In genomic region chr5:76857103-76858015, GRCm38 (mm10) we compare ENCODE assay signal across 8 mouse cellular contexts. TPM values are rescaled to one million over a fixed set of nuclear protein-coding genes. Genes with fewer than 3 reads are reported as not detected.
A peak's percentile ranks its signal among the peaks of the same experiment; 100 is the strongest.
DNase-seq lines count a peak whose midpoint lies in the region; ATAC-seq and TF ChIP-seq lines count a peak whose summit lies in the region.

No protein-coding gene starts in this region.

- H3K27ac ChIP-seq in testis, adult 2 months (ENCODE audit: control insufficient read depth, insufficient read depth, low read depth, low read length): no peak overlapping the region
- H3K27ac ChIP-seq in limb, embryonic 15.5 days: no peak overlapping the region
- H3K27ac ChIP-seq in stomach, postnatal 0 days (replicated peaks): no peak overlapping the region

- no peak overlapping the region for H3K9ac ChIP-seq in limb, embryonic 15.5 days
- H3K9ac ChIP-seq in stomach, postnatal 0 days (ENCODE audit: low read length): peak overlapping the region; percentile 23; the same call in 1 of the 2 replicates

- H3K9me3 ChIP-seq in limb, embryonic 15.5 days: no peaks in the 10 kb centered on the region
- no peaks in the 10 kb centered on the region for H3K9me3 ChIP-seq in stomach, postnatal 0 days (ENCODE audit: control insufficient read depth, low read length)

- H3K36me3 ChIP-seq in testis, adult 2 months (ENCODE audit: control insufficient read depth, insufficient read depth, low read length): no peaks in the 10 kb centered on the region
- peaks cover 11% of the 10 kb centered on the region; the same call in 1 of the 2 replicates for H3K36me3 ChIP-seq in limb, embryonic 15.5 days
- H3K36me3 ChIP-seq in stomach, postnatal 0 days (ENCODE audit: control insufficient read depth, insufficient read depth, low read length): no peaks in the 10 kb centered on the region

- H3K27me3 ChIP-seq in testis, adult 2 months (ENCODE audit: control insufficient read depth, insufficient read depth, low read length): no peaks in the 10 kb centered on the region; the same call in 1 of the 2 replicates
- H3K27me3 ChIP-seq in limb, embryonic 15.5 days: peaks cover 43% of the 10 kb centered on the region
- H3K27me3 ChIP-seq in stomach, postnatal 0 days (ENCODE audit: control insufficient read depth, insufficient read depth, low read length): peaks cover 3% of the 10 kb centered on the region; the same call in 1 of the 2 replicates

- TF ChIP-seq CTCF in testis, adult 2 months (IDR thresholded peaks at IDR 0.05; ENCODE audit: control insufficient read depth, insufficient read depth, insufficient replicate concordance, low read depth, low read length): no peak
- TF ChIP-seq CTCF in stomach, postnatal 0 days (IDR thresholded peaks at IDR 0.05; ENCODE audit: low read depth): no peak

- ATAC-seq in limb, embryonic 15.5 days (ENCODE audit: insufficient number of reproducible peaks, low FRiP score, low TSS enrichment, low read depth): no peak
- no peak for ATAC-seq in stomach, postnatal 0 days (ENCODE audit: low FRiP score, low TSS enrichment)

- H3K4me3 ChIP-seq in testis, adult 2 months (ENCODE audit: control insufficient read depth, low read depth, low read length): peak overlapping the region; percentile 63
- H3K4me3 ChIP-seq in limb, embryonic 15.5 days: peak overlapping the region; percentile 35
- peak overlapping the region; percentile 40 for H3K4me3 ChIP-seq in stomach, postnatal 0 days (ENCODE audit: low read depth, low read length)

- TF ChIP-seq POLR2A in testis, adult 2 months (IDR thresholded peaks at IDR 0.05; ENCODE audit: control insufficient read depth, low read depth, low read length): no peak

- peak; percentile 34 for DNase-seq in adrenal gland, adult 2 months
- no peak for DNase-seq in adrenal gland, postnatal 10 days
- DNase-seq in testis, postnatal 14 days (ENCODE audit: low spot score): no peak
- DNase-seq in stomach, postnatal 0 days (ENCODE audit: low spot score): no peak
- DNase-seq in layer of hippocampus, adult 18-20 months (ENCODE audit: low spot score in 2 of 2): no peak
- DNase-seq in adrenal gland, postnatal 25 days: no peak

- no peak for TF ChIP-seq EP300 in stomach, postnatal 0 days (optimal IDR thresholded peaks at IDR 0.05)

- H3K4me1 ChIP-seq in testis, adult 2 months (ENCODE audit: control insufficient read depth, insufficient read depth, low read length): peaks cover 37% of the 10 kb centered on the region
- H3K4me1 ChIP-seq in limb, embryonic 15.5 days: peaks cover 20% of the 10 kb centered on the region
- no peaks in the 10 kb centered on the region for H3K4me1 ChIP-seq in stomach, postnatal 0 days (replicated peaks; ENCODE audit: control insufficient read depth, insufficient read depth)

- WGBS in limb, embryonic 15.5 days: 31% methylated on average over 62 of the region's 62 CpGs
- WGBS in stomach, postnatal 0 days: 33% methylated on average over 62 of the region's 62 CpGs

- peak overlapping the region; percentile 63 for H3K4me2 ChIP-seq in limb, embryonic 15.5 days
- H3K4me2 ChIP-seq in stomach, postnatal 0 days (replicated peaks; ENCODE audit: low read depth): peak overlapping the region; percentile 62

RNA-seq across cellular contexts. Expression of gene Aasdh, which starts 48.0 kb away (rescaled TPM):
- total RNA-seq in adrenal gland, adult 2 months (2021): 10 to 100 TPM; 15.4 to 16.2 TPM
- polyA plus RNA-seq in adrenal gland, adult 2 months (2012; rRNA removed): 4.6 and 6.1 TPM in 2 replicates
- 10 to 100 TPM; 17.4 to 25.7 TPM for total RNA-seq in adrenal gland, postnatal 10 days (2021)
- 12.5 and 15.8 TPM in 2 replicates for polyA plus RNA-seq in testis, adult 2 months (2012; rRNA removed)
- polyA plus RNA-seq in limb, embryonic 15.5 days (2015; fragmentation: Nextera tagmentation; extraction: Ambion mirVana): 15.8 and 16.4 TPM in 2 replicates
- polyA plus RNA-seq in stomach, postnatal 0 days (2015; fragmentation: Nextera tagmentation; extraction: Ambion mirVana): 7.0 and 7.4 TPM in 2 replicates
- total RNA-seq in layer of hippocampus, adult 18-20 months (2021): 10 to 100 TPM; 19.3 to 23.2 TPM
- total RNA-seq in adrenal gland, postnatal 25 days (2021): 24.0 and 32.1 TPM in 2 replicates
